Mouse (Mus musculus): ENCODE results near the gene Oprl1.

- TF ChIP-seq CTCF (IDR thresholded peaks at IDR 0.05; ENCODE audit: low read depth, low read length) = peak; percentile 42; the same call in 1 of the 2 replicates
- TF ChIP-seq GATA1 (IDR thresholded peaks at IDR 0.05; ENCODE audit: borderline replicate concordance, low read length) = no peak
- no peak for TF ChIP-seq TAL1 (conservative IDR thresholded peaks at IDR 0.05; ENCODE audit: low read depth, low read length)
- TF ChIP-seq POLR2AphosphoS5 (IDR thresholded peaks at IDR 0.05; ENCODE audit: insufficient replicate concordance, low read depth, low read length) = no peak
These were observed 36.0 kb upstream of the Oprl1 start for GRCm38 (mm10) chr2:181678780-181679179.

All from G1E (cell line).